Mouse (Mus musculus): Measurements from ENCODE around the gene Mtus2. TPM values are rescaled to one million over a fixed set of nuclear protein-coding genes. Genes with fewer than 3 reads are reported as not detected.

Mtus2 gene
- 1.1 and 2.4 TPM in 2 replicates for polyA plus RNA-seq (2016; fragmentation: Nextera tagmentation; extraction: Ambion mirVana)

DNA sequence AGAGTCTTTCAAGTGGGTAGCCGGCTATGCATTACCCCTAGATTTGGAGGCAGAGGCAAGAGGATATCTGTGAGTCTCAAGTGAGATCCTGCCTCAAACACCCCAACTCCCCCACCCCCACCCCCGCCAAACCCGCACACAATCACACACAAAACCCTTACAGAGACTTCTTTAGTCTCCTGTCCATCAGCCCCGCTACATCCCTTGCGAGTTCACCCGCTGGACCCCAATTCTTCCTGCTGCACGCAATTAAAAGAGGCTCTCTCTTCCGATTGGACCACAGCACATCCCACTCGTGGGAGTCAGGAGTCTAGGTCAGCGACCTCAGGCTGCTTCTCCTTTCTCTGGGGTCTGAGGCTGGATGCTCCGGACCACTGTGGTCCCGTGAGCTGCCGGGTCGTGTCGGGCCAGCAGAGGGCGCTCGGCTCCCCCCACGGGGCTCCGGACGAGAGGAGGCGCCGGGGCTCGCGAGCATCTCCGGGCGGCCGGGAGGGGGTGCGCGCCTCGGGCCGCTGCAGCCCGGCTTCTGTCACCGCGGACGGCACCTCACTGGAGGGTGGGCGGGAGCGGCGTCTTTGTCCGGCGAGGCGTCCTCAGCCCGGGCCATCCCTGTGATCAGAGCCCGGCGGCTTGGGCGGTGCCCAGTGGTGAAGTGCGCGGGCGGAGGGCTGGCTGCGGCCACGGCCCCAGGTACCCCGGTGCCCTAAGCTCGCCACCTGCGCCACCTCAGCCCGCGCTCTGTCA lies at the start of gene Mtus2:
Mtus2 (plus strand) TSS at position 500 of the 744 bp plus-strand sequence.
- Histone ChIP-seq H3K36me3 (no peaks in the 10 kb centered on the region), H3K4me3 (peak within 1 kb of the TSS; percentile 45), H3K9me3 (replicated peaks) (no peaks in the 10 kb centered on the region), H3K9ac (no peak within 1 kb of the TSS), H3K4me1 (peaks cover 9% of the 10 kb centered on the region; the same call in 1 of the 2 replicates), H3K27ac (no peak within 1 kb of the TSS), H3K27me3 (replicated peaks) (peaks cover 51% of the 10 kb centered on the region), H3K4me2 (peak within 1 kb of the TSS; percentile 72)
- 5% methylated on average over 54 of the region's 55 CpGs for WGBS (ENCODE audit: insufficient replicate concordance)
- peak; percentile 35 for ATAC-seq

DNA sequence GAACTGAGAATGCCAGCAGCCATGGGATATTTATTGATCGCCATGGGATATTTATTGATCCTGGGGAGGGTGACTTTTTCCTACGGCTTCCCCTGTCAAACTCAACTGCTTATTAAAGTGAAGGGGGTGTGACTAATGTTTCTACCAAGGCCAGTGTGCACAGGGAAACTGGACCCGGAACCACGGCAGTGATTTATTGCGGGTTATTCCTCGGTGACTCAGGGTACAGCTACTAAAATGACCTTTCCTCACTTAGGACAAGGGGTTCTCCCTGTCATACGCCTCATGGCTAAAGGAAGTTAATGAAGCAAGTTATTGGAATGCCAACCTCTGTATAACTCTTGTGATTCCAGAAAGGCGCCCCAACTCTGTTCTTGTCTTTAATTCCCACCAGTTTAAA lies 49.3 kb upstream of the Mtus2 start:
- no peaks in the 10 kb centered on the region for H3K27me3 ChIP-seq (replicated peaks)
- H3K9ac ChIP-seq = no peak overlapping the region
- ATAC-seq = no peak
- H3K27ac ChIP-seq = no peak overlapping the region
- 80% methylated on average over 8 of the region's 8 CpGs for WGBS (ENCODE audit: insufficient replicate concordance)
- no peak overlapping the region for H3K4me3 ChIP-seq
- no peaks in the 10 kb centered on the region for H3K36me3 ChIP-seq
- no peak overlapping the region for H3K4me2 ChIP-seq
- H3K4me1 ChIP-seq = 0 out of 2 replicates have a peak, but pooled peaks cover under 1% of the 10 kb centered on the region
- 0 out of 2 replicates have a peak, but pooled peaks cover 5% of the 10 kb centered on the region for H3K9me3 ChIP-seq (replicated peaks)

DNA sequence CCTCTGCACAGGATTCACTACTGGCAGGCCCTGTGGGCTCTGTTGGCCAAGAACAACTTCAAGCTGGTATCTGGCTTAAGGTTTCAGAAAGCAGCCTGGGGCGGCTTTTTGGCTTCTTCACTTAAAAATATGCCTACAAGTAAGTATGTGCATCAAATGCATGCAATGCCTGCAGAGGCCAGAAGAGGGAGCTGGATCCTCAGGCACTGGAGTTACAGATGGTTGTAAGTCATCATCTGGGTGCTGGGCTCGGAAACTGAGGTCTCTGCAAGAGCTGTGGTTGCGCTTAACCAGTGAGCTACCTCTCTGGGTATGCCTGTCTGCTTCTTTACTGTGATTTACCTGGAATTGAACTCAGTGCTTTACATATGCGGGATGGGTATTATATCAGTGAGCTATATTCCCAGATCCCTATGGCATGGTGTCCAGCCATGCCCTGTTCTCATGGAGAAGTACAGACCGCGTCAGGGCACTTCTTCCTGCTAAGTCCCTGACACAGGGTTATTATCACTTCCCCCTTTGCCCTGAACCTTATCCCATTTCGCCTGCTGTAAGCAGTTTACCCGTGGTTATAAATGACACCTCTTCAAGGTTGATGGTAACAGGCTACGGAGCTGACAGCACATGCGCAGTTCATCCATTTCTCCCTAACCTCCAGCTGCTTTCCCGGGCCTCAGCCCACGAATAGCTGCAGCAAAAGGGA lies 46.2 kb upstream of the Mtus2 start:
- Histone ChIP-seq H3K27ac (no peak overlapping the region), H3K9ac (no peak overlapping the region), H3K36me3 (no peaks in the 10 kb centered on the region), H3K9me3 (replicated peaks) (0 out of 2 replicates have a peak, but pooled peaks cover 5% of the 10 kb centered on the region), H3K27me3 (replicated peaks) (no peaks in the 10 kb centered on the region), H3K4me2 (no peak overlapping the region), H3K4me3 (no peak overlapping the region), H3K4me1 (peaks cover 7% of the 10 kb centered on the region)
- WGBS (ENCODE audit: insufficient replicate concordance) = 62% methylated on average over 12 of the region's 12 CpGs
- no peak for ATAC-seq

DNA sequence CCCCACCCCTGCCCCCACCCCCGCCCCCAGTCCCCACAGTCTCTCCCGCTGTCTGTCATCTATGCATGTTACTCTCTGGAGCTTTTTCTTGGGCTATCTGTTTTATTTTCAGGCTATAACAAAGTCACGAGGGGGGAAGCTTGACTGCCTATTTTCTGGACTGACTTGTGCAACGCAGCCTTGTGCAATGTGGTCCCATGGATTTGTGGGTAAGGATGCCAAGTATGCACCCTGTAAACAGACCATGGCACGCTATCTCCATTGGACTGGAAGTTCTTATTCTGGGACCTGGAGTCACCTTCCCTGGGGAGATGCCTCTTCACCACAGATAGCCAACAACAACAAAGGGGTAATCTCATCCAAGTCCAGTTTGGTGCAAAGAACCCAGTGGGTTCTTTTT lies 45.4 kb upstream of the Mtus2 start:
- no peak for ATAC-seq
- no peak overlapping the region for H3K27ac ChIP-seq
- no peak overlapping the region for H3K4me2 ChIP-seq
- no peak overlapping the region for H3K4me3 ChIP-seq
- H3K4me1 ChIP-seq = peaks cover 7% of the 10 kb centered on the region
- no peaks in the 10 kb centered on the region for H3K27me3 ChIP-seq (replicated peaks)
- H3K36me3 ChIP-seq = no peaks in the 10 kb centered on the region
- WGBS (ENCODE audit: insufficient replicate concordance) = 72% methylated on average over 5 of the region's 5 CpGs
- 0 out of 2 replicates have a peak, but pooled peaks cover 4% of the 10 kb centered on the region for H3K9me3 ChIP-seq (replicated peaks)
- no peak overlapping the region for H3K9ac ChIP-seq

DNA sequence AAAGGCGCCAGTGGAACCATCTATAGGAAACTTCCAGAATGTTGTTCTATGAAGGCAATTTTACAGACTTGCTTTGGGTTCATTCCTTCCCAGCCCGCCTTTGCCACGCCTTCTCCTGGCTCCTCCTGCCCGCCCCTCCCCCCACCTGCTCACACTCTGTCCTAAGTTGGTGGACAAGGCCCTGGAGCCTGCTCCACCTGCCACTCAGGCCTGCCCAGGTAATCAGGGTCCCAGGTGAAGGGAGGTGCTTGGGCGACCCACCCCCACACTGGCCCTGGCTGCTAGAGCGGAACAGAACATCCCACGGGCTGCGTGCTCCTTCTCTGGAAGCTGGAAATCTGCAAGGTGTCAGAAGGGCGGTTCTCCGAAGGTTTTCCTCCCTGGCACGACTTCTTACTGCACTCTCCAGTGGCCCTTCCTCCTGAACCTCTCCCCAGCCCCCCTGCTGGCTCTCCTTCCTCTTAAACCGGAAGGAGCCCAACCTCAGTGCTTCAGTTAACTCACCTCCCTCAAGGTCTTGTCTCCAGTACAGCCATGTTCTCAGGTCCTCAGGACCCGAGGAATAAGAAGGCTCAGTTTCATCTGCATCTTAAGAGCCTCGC lies 43.8 kb upstream of the Mtus2 start:
- Histone ChIP-seq H3K36me3 (no peaks in the 10 kb centered on the region), H3K4me2 (no peak overlapping the region), H3K4me1 (peaks cover 16% of the 10 kb centered on the region), H3K27ac (no peak overlapping the region), H3K27me3 (replicated peaks) (no peaks in the 10 kb centered on the region), H3K4me3 (no peak overlapping the region), H3K9ac (no peak overlapping the region), H3K9me3 (replicated peaks) (no peaks in the 10 kb centered on the region)
- WGBS (ENCODE audit: insufficient replicate concordance) = 27% methylated on average over 14 of the region's 14 CpGs
- ATAC-seq = 0 out of 2 replicates have a peak, but pooled peaks have one; percentile 25

DNA sequence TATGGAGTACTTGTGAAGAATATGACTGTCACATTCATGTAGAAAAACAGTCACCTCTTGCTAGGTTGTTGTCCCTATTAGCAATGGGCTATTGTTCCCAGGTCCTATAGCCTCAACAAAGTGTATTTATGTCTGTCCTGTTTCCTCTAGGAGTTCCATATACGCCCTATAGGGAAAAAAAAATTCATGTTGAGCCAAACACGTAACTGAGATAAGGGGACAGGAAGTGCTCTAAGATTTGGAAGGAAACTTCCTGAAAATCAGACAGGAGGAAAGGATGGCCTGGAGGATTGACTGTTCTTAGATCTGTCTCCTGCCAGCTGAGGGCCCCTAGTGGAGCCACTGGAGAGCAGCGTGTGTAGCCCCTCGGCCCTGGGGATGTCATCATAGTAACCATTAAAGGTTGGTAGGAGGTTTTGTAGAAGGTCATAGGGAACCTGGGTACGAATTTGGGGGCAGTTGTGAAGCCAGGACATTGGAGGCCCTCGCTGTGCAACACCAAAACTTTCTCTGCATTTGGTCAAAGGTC lies 42.0 kb upstream of the Mtus2 start:
- WGBS (ENCODE audit: insufficient replicate concordance) = 26% methylated on average over 6 of the region's 6 CpGs
- Histone ChIP-seq H3K4me1 (peaks cover 18% of the 10 kb centered on the region), H3K27ac (no peak overlapping the region), H3K4me3 (no peak overlapping the region), H3K9ac (no peak overlapping the region), H3K27me3 (replicated peaks) (no peaks in the 10 kb centered on the region), H3K4me2 (no peak overlapping the region), H3K9me3 (replicated peaks) (no peaks in the 10 kb centered on the region), H3K36me3 (no peaks in the 10 kb centered on the region)
- no peak for ATAC-seq

DNA sequence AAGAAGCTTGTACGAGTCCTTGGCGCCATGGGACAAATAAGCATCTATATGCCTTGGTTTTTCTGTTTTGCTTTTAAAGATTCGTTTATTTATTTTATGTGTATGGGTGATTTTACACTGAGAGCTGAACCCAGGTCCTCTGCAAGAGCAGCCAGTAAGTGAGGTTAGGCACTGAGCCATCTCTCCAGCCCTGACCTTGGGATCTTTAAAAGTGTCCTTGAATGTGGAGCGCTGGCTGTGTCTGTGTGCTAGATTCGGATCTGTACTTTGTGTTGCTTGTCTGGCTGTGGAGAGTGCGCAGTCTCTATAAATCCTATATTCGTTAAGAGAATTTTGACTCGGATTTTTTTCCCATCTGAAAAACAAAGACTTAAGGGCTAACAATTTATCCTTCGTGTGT lies 40.9 kb upstream of the Mtus2 start:
- 74% methylated on average over 9 of the region's 9 CpGs for WGBS (ENCODE audit: insufficient replicate concordance)
- no peak for ATAC-seq

DNA sequence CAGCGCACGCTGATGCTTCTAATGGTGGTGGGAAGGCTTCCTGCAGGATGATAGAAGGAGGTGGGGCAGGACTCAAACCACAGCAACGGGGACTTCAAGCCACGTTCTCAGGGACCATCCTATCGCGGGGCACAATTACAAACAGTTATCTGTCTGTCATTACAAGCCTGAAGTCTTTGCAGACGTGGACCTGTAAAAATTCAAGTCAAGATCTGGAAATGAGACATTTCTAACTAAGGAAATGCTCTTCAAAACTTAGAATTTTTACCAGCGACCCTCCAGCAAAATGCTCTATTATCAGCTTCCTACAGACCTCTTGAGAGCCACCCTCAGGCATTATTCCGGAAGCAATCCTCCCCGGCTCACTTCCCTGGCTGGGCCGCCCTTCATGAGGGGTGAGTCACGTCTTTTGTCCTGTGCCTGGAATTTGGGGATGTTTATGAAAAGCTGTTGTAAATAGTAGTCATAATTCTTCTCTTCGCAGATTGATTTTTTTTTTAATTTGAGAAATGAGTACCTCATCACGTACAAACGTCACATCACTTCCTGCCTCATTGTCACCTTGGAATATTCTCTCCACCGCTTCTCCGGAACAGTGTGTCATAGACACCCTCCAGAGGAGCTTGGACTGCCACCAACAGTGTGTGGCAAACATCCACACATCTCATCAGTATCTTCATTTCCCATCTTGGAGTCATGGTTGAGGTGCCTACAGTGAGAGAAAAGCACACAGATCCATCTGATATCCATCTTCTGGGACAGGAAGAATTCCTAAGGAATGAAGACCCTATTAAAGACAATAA lies 38.9 kb upstream of the Mtus2 start:
- H3K4me2 ChIP-seq = peak overlapping the region; percentile 55
- peaks cover 14% of the 10 kb centered on the region for H3K4me1 ChIP-seq
- H3K27ac ChIP-seq = peak overlapping the region; percentile 40; the same call in 1 of the 2 replicates
- no peaks in the 10 kb centered on the region for H3K36me3 ChIP-seq
- H3K9me3 ChIP-seq (replicated peaks) = no peaks in the 10 kb centered on the region
- no peak overlapping the region for H3K9ac ChIP-seq
- 15% methylated on average over 17 of the region's 17 CpGs for WGBS (ENCODE audit: insufficient replicate concordance)
- H3K4me3 ChIP-seq = peak overlapping the region; percentile 7; the same call in 1 of the 2 replicates
- H3K27me3 ChIP-seq (replicated peaks) = no peaks in the 10 kb centered on the region
- ATAC-seq = peak; percentile 69

More for the DNA sequence above, 40.9 kb upstream of the Mtus2 start:
- H3K4me3 ChIP-seq = no peak overlapping the region
- no peak overlapping the region for H3K9ac ChIP-seq
- no peak overlapping the region for H3K27ac ChIP-seq
- H3K4me2 ChIP-seq = no peak overlapping the region
- H3K27me3 ChIP-seq (replicated peaks) = no peaks in the 10 kb centered on the region
- H3K9me3 ChIP-seq (replicated peaks) = no peaks in the 10 kb centered on the region
- H3K4me1 ChIP-seq = peaks cover 18% of the 10 kb centered on the region
- no peaks in the 10 kb centered on the region for H3K36me3 ChIP-seq

DNA sequence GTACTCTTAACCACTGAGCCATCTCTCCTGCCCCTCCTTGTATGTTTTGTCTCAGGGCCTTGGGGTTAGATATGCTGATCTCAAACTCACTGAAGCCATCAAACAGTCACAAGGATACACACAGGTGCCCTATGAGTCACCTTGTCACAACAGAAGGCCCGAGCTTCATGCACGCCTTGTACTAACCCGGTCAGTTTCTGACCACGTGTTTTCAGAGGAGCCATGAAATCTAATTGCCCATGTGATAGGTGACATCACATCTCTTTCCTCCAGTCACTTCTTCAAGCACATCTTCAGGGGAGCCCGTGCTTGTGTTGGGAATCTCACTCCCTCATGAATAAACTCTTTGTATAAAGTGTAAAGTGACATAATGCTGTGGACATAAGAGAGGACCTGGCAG lies 32.5 kb upstream of the Mtus2 start:
- Histone ChIP-seq H3K36me3 (no peaks in the 10 kb centered on the region), H3K9ac (no peak overlapping the region), H3K27ac (no peak overlapping the region), H3K9me3 (replicated peaks) (no peaks in the 10 kb centered on the region), H3K27me3 (replicated peaks) (no peaks in the 10 kb centered on the region), H3K4me1 (no peaks in the 10 kb centered on the region), H3K4me3 (no peak overlapping the region), H3K4me2 (no peak overlapping the region)
- no peak for ATAC-seq
- 72% methylated on average over 5 of the region's 5 CpGs for WGBS (ENCODE audit: insufficient replicate concordance)

DNA sequence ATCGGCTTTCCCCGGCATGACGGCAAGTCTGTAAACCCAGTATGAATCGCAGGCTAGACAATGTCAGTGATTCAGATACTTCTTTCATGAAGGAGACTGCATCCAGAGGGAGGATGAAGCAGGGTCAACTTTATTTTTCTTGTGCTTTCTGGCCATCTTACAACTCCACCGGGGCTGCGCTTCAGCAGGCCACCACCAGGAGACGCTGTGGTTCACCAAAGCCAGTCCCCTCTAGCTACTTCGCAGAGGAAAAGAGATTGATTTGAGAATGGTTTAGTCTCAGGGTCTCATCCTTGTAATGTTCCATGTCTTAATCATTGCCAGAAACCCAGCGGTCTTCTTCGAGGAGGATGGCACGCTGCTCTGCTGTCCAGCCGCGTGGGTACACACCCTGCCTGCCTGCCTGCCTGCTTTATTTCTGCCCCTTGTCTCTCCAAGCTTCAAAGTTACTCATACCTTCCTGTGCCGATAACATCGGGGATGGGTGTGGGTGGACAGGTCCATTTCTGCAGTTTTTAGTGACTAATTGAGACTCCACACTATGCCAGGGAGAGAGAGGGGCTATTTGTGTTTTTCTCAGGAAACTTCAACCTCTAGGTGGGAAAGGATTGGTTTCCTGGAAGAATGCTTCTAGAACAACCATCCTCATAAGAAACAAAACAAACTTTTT lies 31.1 kb upstream of the Mtus2 start:
- H3K4me3 ChIP-seq = no peak overlapping the region
- H3K36me3 ChIP-seq = no peaks in the 10 kb centered on the region
- no peak overlapping the region for H3K9ac ChIP-seq
- 55% methylated on average over 15 of the region's 15 CpGs for WGBS (ENCODE audit: insufficient replicate concordance)
- no peak overlapping the region for H3K4me2 ChIP-seq
- ATAC-seq = no peak
- H3K27ac ChIP-seq = no peak overlapping the region
- no peaks in the 10 kb centered on the region for H3K27me3 ChIP-seq (replicated peaks)
- H3K4me1 ChIP-seq = no peaks in the 10 kb centered on the region
- no peaks in the 10 kb centered on the region for H3K9me3 ChIP-seq (replicated peaks)
